Mouse (Mus musculus) ES-E14 (cell line): Measurements from ENCODE around the gene Slc5a10.

Experiments used
- CHD2 ChIP-seq: IDR thresholded peaks from 2 replicates; pipeline ENCODE4 v1.6.1; 2014; ENCODE audit warnings: mild to moderate bottlenecking, low read depth, low read length, inconsistent platforms
- HCFC1 ChIP-seq: IDR thresholded peaks from 2 replicates; pipeline ENCODE4 v1.6.1; 2012; ENCODE audit warnings: low read length, inconsistent platforms, borderline replicate concordance; ENCODE audit not compliant: insufficient read depth
- ZC3H11A ChIP-seq: IDR thresholded peaks from 2 replicates; pipeline ENCODE4 v1.6.1; 2012; ENCODE audit warnings: low read depth, mild to moderate bottlenecking, inconsistent platforms, low read length, borderline replicate concordance
- ZNF384 ChIP-seq: IDR thresholded peaks from 2 replicates; pipeline ENCODE4 v1.6.1; 2012; ENCODE audit warnings: low read depth, low read length, inconsistent platforms

GRCm38 (mm10) chr11:61728037-61728436 is 7.4 kb upstream of the Slc5a10 start:
- TF ChIP-seq ZNF384, result no peak
- no peak for TF ChIP-seq CHD2
- no peak for TF ChIP-seq HCFC1
- no peak for TF ChIP-seq ZC3H11A
